In genomic region chr11:97743423-97743822, GRCm38 (mm10) we compare ENCODE assay signal across 10 mouse cellular contexts. TPM values are rescaled to one million over a fixed set of nuclear protein-coding genes. Genes with fewer than 3 reads are reported as not detected.
DNase-seq lines count a peak whose midpoint lies in the region; ATAC-seq and TF ChIP-seq lines count a peak whose summit lies in the region.
"Had no signal": no experiment of that assay in that cellular context is flagged by ENCODE, and none has a peak within 500 bp of the region (broad histone marks: within the 10 kb centered on the region; RNA-seq: fewer than 3 reads in every experiment).

No protein-coding gene starts in this region.

- peaks cover 5% of the 10 kb centered on the region for H3K36me3 ChIP-seq in heart, embryonic 11.5 days (ENCODE audit: control insufficient read depth, insufficient read depth, low read length)
- H3K36me3 ChIP-seq in CH12.LX (replicated peaks in 1 of 2; ENCODE audit: control insufficient read depth in 1 of 2, insufficient read depth in 1 of 2, low read length in 1 of 2), result peaks cover 16 to 48% of the 10 kb centered on the region in 2 experiments
- H3K36me3 ChIP-seq in forebrain, postnatal 0 days (ENCODE audit: insufficient read depth), result peaks cover 18% of the 10 kb centered on the region
- peaks cover 27% of the 10 kb centered on the region for H3K36me3 ChIP-seq in midbrain, embryonic 10.5 days

- no peak; the same call in 1 of the 2 replicates for TF ChIP-seq EP300 in CH12.LX (IDR thresholded peaks at IDR 0.05; ENCODE audit: low read length)

- peaks cover 33% of the 10 kb centered on the region for H3K79me2 ChIP-seq in CH12.LX (replicated peaks; ENCODE audit: control insufficient read depth, extremely low read depth, insufficient read depth, poor library complexity, severe bottlenecking)

- no peak for TF ChIP-seq RAD21 in CH12.LX (IDR thresholded peaks at IDR 0.05; ENCODE audit: low read depth, low read length)

- DNase-seq in heart, postnatal 4 days, result no peak
- DNase-seq in CH12.LX (ENCODE audit: extremely low read depth), result peak; percentile 74
- DNase-seq in forebrain, postnatal 0 days, result no peak
- DNase-seq in midbrain, embryonic 10.5 days (ENCODE audit: low spot score), result no peak
- no peak for DNase-seq in ovary, postnatal 14 days (ENCODE audit: low spot score)
- no peak for DNase-seq in left cerebral cortex, adult 11 months (ENCODE audit: low spot score)
- no peak for DNase-seq in kidney, postnatal 10 days

- 39% methylated on average over 9 of the region's 9 CpGs for WGBS in heart, embryonic 11.5 days (ENCODE audit: insufficient replicate concordance)
- WGBS in forebrain, postnatal 0 days, result 26% methylated on average over 9 of the region's 9 CpGs
- 55% methylated on average over 9 of the region's 9 CpGs for WGBS in midbrain, embryonic 10.5 days

- in situ Hi-C loops in CH12.LX (cut with MboI; ENCODE audit: low pct_ligation_motif_present, low pct_unique_long_range_greater_than_20kb, low sequenced_read_pairs), result no loop called here

- dilution Hi-C loops in CH12.LX (cut with MboI; ENCODE audit: extremely low pct_ligation_motif_present, extremely low pct_unique_long_range_greater_than_20kb, low sequenced_read_pairs), result no loop called here

- no peak for TF ChIP-seq CTCF in CH12.LX (conservative IDR thresholded peaks at IDR 0.05 in 1 of 2, IDR thresholded peaks at IDR 0.05 in 1 of 2; ENCODE audit: low read depth in 2 of 2, low read length in 2 of 2)
- no peak for TF ChIP-seq CTCF in forebrain, postnatal 0 days (IDR thresholded peaks at IDR 0.05; ENCODE audit: low read depth)

- no peaks in the 10 kb centered on the region for H3K9me3 ChIP-seq in heart, embryonic 11.5 days (replicated peaks; ENCODE audit: control insufficient read depth, low read length)
- H3K9me3 ChIP-seq in CH12.LX (replicated peaks; ENCODE audit: low read length), result peaks cover 2% of the 10 kb centered on the region
- no peaks in the 10 kb centered on the region for H3K9me3 ChIP-seq in forebrain, postnatal 0 days (ENCODE audit: low read length)
- no peaks in the 10 kb centered on the region for H3K9me3 ChIP-seq in midbrain, embryonic 10.5 days (replicated peaks)

- H3K4me1 ChIP-seq in heart, embryonic 11.5 days (ENCODE audit: control insufficient read depth, insufficient read depth, low read length), result peaks cover 18% of the 10 kb centered on the region
- H3K4me1 ChIP-seq in CH12.LX (ENCODE audit: control insufficient read depth in 1 of 2, insufficient read depth in 2 of 2), result peaks cover 6 to 31% of the 10 kb centered on the region in 2 experiments
- peaks cover 18% of the 10 kb centered on the region for H3K4me1 ChIP-seq in forebrain, postnatal 0 days (ENCODE audit: insufficient read depth)
- peaks cover 28% of the 10 kb centered on the region for H3K4me1 ChIP-seq in midbrain, embryonic 10.5 days

- peak overlapping the region; percentile 90 for H3K9ac ChIP-seq in heart, embryonic 11.5 days (ENCODE audit: low read depth, low read length)
- peak overlapping the region; percentile 91 for H3K9ac ChIP-seq in CH12.LX (ENCODE audit: insufficient read depth, low read depth)
- H3K9ac ChIP-seq in forebrain, postnatal 0 days, result peak overlapping the region; percentile 96

- no peaks in the 10 kb centered on the region for H3K27me3 ChIP-seq in heart, embryonic 11.5 days (ENCODE audit: control insufficient read depth, insufficient read depth, low read length)
- H3K27me3 ChIP-seq in CH12.LX (replicated peaks), result no peaks in the 10 kb centered on the region
- H3K27me3 ChIP-seq in forebrain, postnatal 0 days (ENCODE audit: insufficient read depth, low read length), result no peaks in the 10 kb centered on the region
- H3K27me3 ChIP-seq in midbrain, embryonic 10.5 days (ENCODE audit: low read depth, poor library complexity, severe bottlenecking), result no peaks in the 10 kb centered on the region
- H3K27me3 ChIP-seq: Patski had no signal

- H3K4me3 ChIP-seq in heart, embryonic 11.5 days (ENCODE audit: low read depth, low read length), result peak overlapping the region; percentile 74
- peak overlapping the region; percentile 79 to 99 (median 81) for H3K4me3 ChIP-seq in CH12.LX (replicated peaks in 1 of 3; ENCODE audit: low read depth in 2 of 3, low read length in 2 of 3, poor library complexity in 1 of 3)
- peak overlapping the region; percentile 82 for H3K4me3 ChIP-seq in forebrain, postnatal 0 days (ENCODE audit: low read depth, low read length)
- H3K4me3 ChIP-seq in midbrain, embryonic 10.5 days, result peak overlapping the region; percentile 90

- TF ChIP-seq POLR2A in CH12.LX (IDR thresholded peaks at IDR 0.05; ENCODE audit: low read depth, low read length), result peak; percentile 56; the same call in 1 of the 2 replicates

- peak overlapping the region; percentile 92 for H3K4me2 ChIP-seq in heart, embryonic 11.5 days
- H3K4me2 ChIP-seq in CH12.LX (ENCODE audit: insufficient read depth, low read depth, poor library complexity, severe bottlenecking), result peak overlapping the region; percentile 58
- peak overlapping the region; percentile 71 for H3K4me2 ChIP-seq in forebrain, postnatal 0 days (ENCODE audit: low read depth)

- H3K27ac ChIP-seq in heart, embryonic 11.5 days (ENCODE audit: low read depth, low read length), result peak overlapping the region; percentile 91; the same call in 1 of the 2 replicates
- peak overlapping the region; percentile 72 for H3K27ac ChIP-seq in CH12.LX (ENCODE audit: insufficient read depth, low read depth)
- H3K27ac ChIP-seq in forebrain, postnatal 0 days (ENCODE audit: low read depth, low read length), result peak overlapping the region; percentile 99
- H3K27ac ChIP-seq in midbrain, embryonic 10.5 days (replicated peaks), result peak overlapping the region; percentile 98; the same call in 1 of the 2 replicates

- ATAC-seq in heart, embryonic 11.5 days (replicated peaks; ENCODE audit: insufficient number of reproducible peaks, low FRiP score, low TSS enrichment), result no peak
- no peak for ATAC-seq in forebrain, postnatal 0 days

TF ChIP-seq in CH12.LX, 34 proteins besides CTCF, POLR2A, EP300 and RAD21 (continues in another document):
- no peak for TF ChIP-seq ZC3H11A (IDR thresholded peaks at IDR 0.05; ENCODE audit: low read depth, low read length)
- TF ChIP-seq CHD2 (IDR thresholded peaks at IDR 0.05; ENCODE audit: low read length), result no peak
- TF ChIP-seq BHLHE40 (IDR thresholded peaks at IDR 0.05; ENCODE audit: low read depth, low read length), result no peak
- no peak for TF ChIP-seq UBTF (IDR thresholded peaks at IDR 0.05; ENCODE audit: low read depth, low read length)
- no peak for TF ChIP-seq NRF1 (IDR thresholded peaks at IDR 0.05; ENCODE audit: low read depth, low read length)
- TF ChIP-seq HCFC1 (IDR thresholded peaks at IDR 0.05; ENCODE audit: low read depth, low read length), result no peak

RNA-seq across cellular contexts. Expression of gene Pip4k2b, which starts 1.1 kb away (rescaled TPM):
- 0.70 and 1.2 TPM in 2 replicates for polyA plus RNA-seq in heart, embryonic 11.5 days (2014; fragmentation: Nextera tagmentation; extraction: Ambion mirVana)
- 10 to 100 TPM; 19.8 to 21.5 TPM for total RNA-seq in heart, postnatal 4 days (2021)
- total RNA-seq in CH12.LX (2012; rRNA removed), result 28.7 and 30.8 TPM in 2 replicates
- 20.3 and 23.3 TPM in 2 replicates for total RNA-seq in CH12.LX (2014; rRNA removed)
- polyA plus RNA-seq in CH12.LX (2012; ENCODE audit: insufficient read length, low read depth), result 35.4 and 44.0 TPM in 2 replicates
- total RNA-seq in forebrain, postnatal 0 days (2014; rRNA removed), result 131 and 146 TPM in 2 replicates
- 4.2 and 4.6 TPM in 2 replicates for polyA plus RNA-seq in forebrain, postnatal 0 days (2015; fragmentation: Nextera tagmentation; extraction: Ambion mirVana)
- 1.4 and 1.5 TPM in 2 replicates for polyA plus RNA-seq in midbrain, embryonic 10.5 days (2016; fragmentation: Nextera tagmentation; extraction: Ambion mirVana)

RNA-seq across cellular contexts. Expression of gene Cwc25, which starts 22.9 kb away (rescaled TPM):
- 9.2 and 9.9 TPM in 2 replicates for polyA plus RNA-seq in heart, embryonic 11.5 days (2014; fragmentation: Nextera tagmentation; extraction: Ambion mirVana)
- total RNA-seq in heart, postnatal 4 days (2021), result 10 to 100 TPM; 10.8 to 11.7 TPM
- total RNA-seq in CH12.LX (2012; rRNA removed) (16.7 and 17.3 TPM in 2 replicates), CH12.LX (2014; rRNA removed) (19.3 and 19.6 TPM in 2 replicates)
- 21.5 and 21.7 TPM in 2 replicates for polyA plus RNA-seq in CH12.LX (2012; ENCODE audit: insufficient read length, low read depth)
- total RNA-seq in forebrain, postnatal 0 days (2014; rRNA removed), result 15.2 and 15.5 TPM in 2 replicates
- 7.8 and 11.8 TPM in 2 replicates for polyA plus RNA-seq in forebrain, postnatal 0 days (2015; fragmentation: Nextera tagmentation; extraction: Ambion mirVana)
- polyA plus RNA-seq in midbrain, embryonic 10.5 days (2016; fragmentation: Nextera tagmentation; extraction: Ambion mirVana), result 20.5 and 21.8 TPM in 2 replicates

RNA-seq across cellular contexts. Expression of gene 1700001P01Rik, which starts 32.3 kb away (rescaled TPM):
- 0.38 TPM in 1 of 2 replicates, not detected in the other for polyA plus RNA-seq in heart, embryonic 11.5 days (2014; fragmentation: Nextera tagmentation; extraction: Ambion mirVana)
- total RNA-seq in heart, postnatal 4 days (2021), result under 1 TPM in 1 of 2 experiments, not detected in 1; 0.45 TPM
- total RNA-seq in CH12.LX (2012; rRNA removed) (0.47 and 0.50 TPM in 2 replicates), CH12.LX (2014; rRNA removed) (not detected in 2 replicates)
- 0.41 TPM in 1 of 2 replicates, not detected in the other for polyA plus RNA-seq in CH12.LX (2012; ENCODE audit: insufficient read length, low read depth)
- not detected in 2 replicates for total RNA-seq in forebrain, postnatal 0 days (2014; rRNA removed)
- 0.27 and 0.33 TPM in 2 replicates for polyA plus RNA-seq in forebrain, postnatal 0 days (2015; fragmentation: Nextera tagmentation; extraction: Ambion mirVana)
- polyA plus RNA-seq in midbrain, embryonic 10.5 days (2016; fragmentation: Nextera tagmentation; extraction: Ambion mirVana), result 0.20 and 0.46 TPM in 2 replicates
- polyA plus RNA-seq: large intestine, adult 2 months had no signal

RNA-seq across cellular contexts. Expression of gene Rpl23, which starts 38.8 kb away (rescaled TPM):
- 461 and 517 TPM in 2 replicates for polyA plus RNA-seq in heart, embryonic 11.5 days (2014; fragmentation: Nextera tagmentation; extraction: Ambion mirVana)
- total RNA-seq in heart, postnatal 4 days (2021), result 100 to 1,000 TPM; 738 to 764 TPM
- 2,073 and 2,338 TPM in 2 replicates for total RNA-seq in CH12.LX (2012; rRNA removed)
- total RNA-seq in CH12.LX (2014; rRNA removed), result 1,878 and 2,226 TPM in 2 replicates
- polyA plus RNA-seq in CH12.LX (2012; ENCODE audit: insufficient read length, low read depth), result 1,387 and 2,564 TPM in 2 replicates
- 310 and 470 TPM in 2 replicates for total RNA-seq in forebrain, postnatal 0 days (2014; rRNA removed)
- 346 and 490 TPM in 2 replicates for polyA plus RNA-seq in forebrain, postnatal 0 days (2015; fragmentation: Nextera tagmentation; extraction: Ambion mirVana)
- polyA plus RNA-seq in midbrain, embryonic 10.5 days (2016; fragmentation: Nextera tagmentation; extraction: Ambion mirVana), result 378 and 451 TPM in 2 replicates

RNA-seq across cellular contexts. Expression of gene Psmb3, which starts 40.2 kb away (rescaled TPM):
- polyA plus RNA-seq in heart, embryonic 11.5 days (2014; fragmentation: Nextera tagmentation; extraction: Ambion mirVana), result 416 and 447 TPM in 2 replicates
- total RNA-seq in heart, postnatal 4 days (2021), result 100 to 1,000 TPM; 186 to 196 TPM
- total RNA-seq in CH12.LX (2012; rRNA removed) (863 and 969 TPM in 2 replicates), CH12.LX (2014; rRNA removed) (1,070 and 1,251 TPM in 2 replicates)
- polyA plus RNA-seq in CH12.LX (2012; ENCODE audit: insufficient read length, low read depth), result 560 and 594 TPM in 2 replicates
- total RNA-seq in forebrain, postnatal 0 days (2014; rRNA removed), result 322 and 350 TPM in 2 replicates
- 499 and 621 TPM in 2 replicates for polyA plus RNA-seq in forebrain, postnatal 0 days (2015; fragmentation: Nextera tagmentation; extraction: Ambion mirVana)
- 606 and 631 TPM in 2 replicates for polyA plus RNA-seq in midbrain, embryonic 10.5 days (2016; fragmentation: Nextera tagmentation; extraction: Ambion mirVana)
